Mouse (Mus musculus): ENCODE results near the gene Cdc42ep1.

GRCm38 (mm10) chr15:78809739-78810138 lies 32.7 kb upstream of the Cdc42ep1 start:
- no peak for TF ChIP-seq POLR2A (IDR thresholded peaks at IDR 0.05; ENCODE audit: insufficient read depth, low read depth, low read length)
- no peak for TF ChIP-seq CTCF (IDR thresholded peaks at IDR 0.05; ENCODE audit: insufficient read depth, low read depth, low read length)

Data from olfactory bulb, adult 2 months (tissue).